Mouse (Mus musculus): ENCODE results near the gene Olfr1348.

DNA sequence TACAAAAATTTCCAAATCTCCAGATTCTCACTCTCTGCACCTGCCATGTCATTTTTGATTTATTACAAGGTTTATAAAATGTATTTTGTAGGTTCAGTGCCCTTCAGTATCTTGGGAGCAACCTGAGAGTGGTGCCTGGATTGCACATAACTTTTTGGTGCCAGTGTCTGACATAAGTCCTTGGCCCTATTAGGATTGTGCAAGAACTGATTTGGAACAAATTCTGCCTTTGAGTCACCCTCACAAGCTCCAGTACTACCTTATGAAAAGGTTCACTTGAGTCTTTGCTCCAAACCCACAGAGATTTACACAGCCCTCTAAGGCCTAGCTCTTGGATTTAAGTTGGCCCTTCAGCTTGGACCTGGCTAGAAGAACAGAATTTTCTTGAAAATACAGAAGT is 41.6 kb downstream of the Olfr1348 start, which contains the start of gene Olfr1346:
- no peak for TF ChIP-seq CTCF (IDR thresholded peaks at IDR 0.05; ENCODE audit: insufficient read depth, low read depth, low read length)
- TF ChIP-seq POLR2A (IDR thresholded peaks at IDR 0.05; ENCODE audit: insufficient read depth, low read depth, low read length): no peak
